Mouse (Mus musculus) B cell, adult 2 months (primary cell): ENCODE results near the gene Ednrb.
A peak's percentile ranks its signal among the peaks of the same experiment; 100 is the strongest.
"Not testable (repeated sequence)": the region's sequence is repeated elsewhere in the genome, so short reads cannot be mapped to it uniquely, and the experiment has no call there.

Experiments
- DNase-seq, 2 experiments: peaks; one replicate each; pipeline ENCODE4 v3.0.0; 2022

Ednrb gene

DNA sequence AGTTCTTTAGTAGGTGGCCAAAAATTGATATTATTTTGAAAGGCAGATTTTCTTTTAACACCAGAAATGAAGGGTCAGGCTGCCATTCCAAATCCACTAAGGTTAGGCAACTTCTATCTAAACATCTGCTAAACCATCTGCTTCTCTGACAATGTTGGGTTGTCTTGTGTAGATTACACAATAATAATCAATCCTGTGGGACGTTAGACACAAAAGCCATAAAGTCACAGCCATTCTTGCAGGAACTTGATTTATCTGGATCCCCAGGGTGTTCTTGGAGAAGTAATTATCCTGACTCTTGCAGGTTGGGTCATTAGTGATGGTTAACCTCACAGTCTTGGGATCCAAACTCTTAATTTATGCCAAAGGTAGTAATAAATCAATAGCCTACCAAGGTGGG, 21.6 kb downstream of the Ednrb start:
- DNase-seq: no peak

DNA sequence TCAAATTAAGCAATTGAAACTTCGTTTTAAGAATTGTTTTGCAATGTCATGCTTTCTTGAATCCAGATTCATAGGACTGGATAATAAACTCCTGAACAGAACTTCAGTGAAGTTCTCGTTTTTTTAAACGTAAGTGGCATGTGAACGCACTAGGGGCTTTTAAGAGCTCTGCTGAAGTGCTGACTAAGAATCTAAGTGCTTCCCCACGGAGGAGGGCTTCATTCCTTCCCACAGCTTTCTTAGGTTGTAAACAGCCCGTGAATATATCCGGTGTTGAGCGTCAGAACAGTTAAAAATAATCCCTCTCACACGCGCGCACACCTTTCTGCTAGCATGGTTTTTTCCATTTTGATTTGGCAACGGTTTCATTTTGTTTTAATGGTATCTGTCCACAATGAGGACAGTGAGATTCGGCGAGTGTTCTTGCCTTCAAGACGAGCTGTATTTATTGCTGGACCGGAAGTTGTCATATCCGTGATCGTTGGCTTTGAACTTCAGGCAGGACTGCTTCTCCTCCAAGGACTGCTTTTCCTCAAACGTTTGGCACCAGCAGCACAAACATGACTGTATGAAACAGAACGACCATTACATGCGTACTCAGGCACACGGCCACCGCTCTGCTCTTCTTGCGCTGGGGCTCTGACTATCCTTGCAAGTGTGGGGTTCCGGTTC, 27.4 kb downstream of the Ednrb start:
- no peak for DNase-seq

DNA sequence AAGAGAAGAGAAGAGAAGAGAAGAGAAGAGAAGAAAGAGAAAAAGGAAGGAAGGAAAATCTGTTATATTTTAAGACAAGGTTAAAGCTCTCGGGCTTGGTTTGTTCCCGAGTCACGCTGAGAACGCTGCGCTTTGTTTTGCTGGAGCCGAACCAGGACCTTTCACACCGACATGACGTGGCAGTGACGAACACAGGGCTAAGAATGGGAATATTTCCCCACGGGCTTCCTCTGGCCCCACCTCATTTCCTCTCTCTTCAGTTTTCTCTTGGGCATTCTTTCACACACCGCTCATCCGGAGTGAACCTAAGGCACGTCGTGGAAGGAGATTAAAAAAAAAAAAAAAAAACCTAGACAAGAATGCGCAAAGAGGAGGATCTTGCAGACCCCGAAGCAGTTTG, 28.7 kb downstream of the Ednrb start:
- DNase-seq: no peak

DNA sequence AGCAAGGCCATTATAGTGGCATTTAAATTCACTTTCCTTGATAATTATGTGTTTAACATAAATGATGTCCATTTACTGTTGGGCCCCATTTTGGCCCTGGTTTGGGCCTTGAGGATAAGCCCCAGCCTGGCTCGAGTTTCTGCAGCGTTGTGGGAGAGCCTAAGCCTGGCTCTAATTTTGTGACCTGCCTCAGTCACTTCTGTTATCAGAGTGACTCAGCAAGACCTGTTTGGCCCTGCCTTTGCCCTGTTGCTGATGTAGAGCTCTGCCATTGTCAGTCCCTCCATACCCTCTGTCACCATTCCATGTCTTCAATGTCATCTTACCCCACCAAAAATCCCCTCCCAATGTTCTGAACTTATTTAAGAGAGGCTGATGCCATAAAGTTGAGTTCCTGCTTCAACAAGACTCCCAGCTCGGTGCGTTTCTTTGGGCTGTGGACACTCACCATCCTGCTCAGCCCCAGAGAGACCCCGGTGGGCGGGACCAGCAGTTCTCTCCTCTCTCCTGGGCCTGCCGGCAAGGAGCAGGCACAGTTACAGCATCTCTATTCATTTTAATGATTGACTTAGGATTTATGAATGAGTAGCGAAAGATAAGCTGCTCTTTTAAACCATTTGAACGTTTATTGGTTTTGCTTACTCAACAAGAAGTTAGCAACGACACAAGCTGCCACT, 30.0 kb downstream of the Ednrb start:
- no peak for DNase-seq

DNA sequence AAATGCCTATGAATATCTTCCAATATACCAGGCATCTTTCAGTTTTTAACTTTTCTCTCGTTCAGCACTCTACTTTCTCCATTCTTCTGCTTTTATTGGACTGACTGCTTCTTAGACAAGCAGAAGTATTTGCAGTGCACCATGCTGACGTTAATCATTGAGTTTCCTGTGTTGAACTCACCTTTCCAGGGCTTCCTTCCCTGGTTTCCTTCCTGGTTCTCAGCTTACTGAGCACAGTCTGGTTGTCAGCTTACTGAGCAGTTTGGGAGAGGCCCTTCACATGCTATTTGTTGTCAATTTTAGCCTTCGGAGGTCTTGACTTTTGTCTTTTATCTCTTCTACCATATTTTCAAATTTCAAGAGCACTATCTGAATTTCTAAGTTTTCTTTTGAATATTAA, 31.0 kb downstream of the Ednrb start:
- DNase-seq: no peak

DNA sequence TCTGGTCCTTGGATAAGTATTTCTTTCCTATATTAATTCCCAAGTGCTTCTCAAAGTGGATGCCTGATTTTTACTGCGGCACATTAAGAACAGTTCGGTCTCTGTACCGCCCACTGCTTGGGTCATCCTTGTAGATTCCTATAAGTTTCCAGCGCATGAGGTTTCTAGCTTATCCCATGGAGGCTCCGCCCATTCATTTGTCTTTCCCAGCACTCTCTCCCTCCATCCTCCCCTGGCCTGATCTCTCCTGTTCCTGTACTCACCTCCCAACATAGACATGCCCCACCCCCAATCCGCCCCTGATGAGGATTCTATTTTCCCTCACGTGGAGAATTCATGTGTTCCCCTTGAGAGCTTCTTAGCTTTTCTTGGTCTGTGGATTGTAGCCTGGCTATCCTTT, 32.9 kb downstream of the Ednrb start:
- DNase-seq: no peak

GRCm38 (mm10) chr14:103803907-103804659, 40.1 kb downstream of the Ednrb start:
- no peak for DNase-seq

DNA sequence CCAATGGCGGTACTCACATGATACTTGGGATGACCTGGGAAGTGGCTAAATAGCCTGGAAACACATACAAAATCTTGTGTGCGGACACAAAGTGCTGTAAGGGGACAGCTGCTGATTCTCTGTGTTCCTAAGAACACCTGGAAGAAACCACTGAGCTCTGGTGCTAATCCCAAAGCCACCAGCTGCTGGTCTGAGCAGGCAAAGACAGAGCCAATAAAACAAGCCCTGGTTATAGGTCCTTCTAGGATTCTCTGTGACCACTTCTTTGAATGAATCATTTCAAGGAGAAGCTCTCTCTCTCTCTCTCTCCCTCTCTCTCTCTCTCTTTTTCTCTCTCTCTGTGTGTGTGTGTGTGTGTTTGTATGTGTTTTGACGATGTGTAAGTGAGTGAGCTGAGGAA, 47.1 kb downstream of the Ednrb start:
- no peak for DNase-seq

DNA sequence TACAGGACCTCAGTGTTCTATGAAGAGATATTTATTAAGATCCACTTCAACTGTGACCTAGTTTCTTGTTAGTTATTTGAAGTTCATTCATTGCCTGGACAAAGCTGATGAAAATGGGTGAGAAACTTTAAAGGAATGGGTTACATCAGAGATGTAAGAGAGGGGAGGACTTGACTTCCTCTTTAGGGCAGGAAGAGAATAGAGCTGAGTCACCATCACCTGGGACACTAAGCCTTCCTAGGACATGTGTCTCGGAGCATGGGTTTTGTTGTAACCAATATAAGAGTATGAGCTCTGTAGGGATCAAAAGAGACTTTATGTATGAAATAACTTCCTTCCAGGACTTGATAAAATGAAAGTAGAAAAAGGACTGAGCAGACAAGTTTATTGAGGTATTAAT, 48.6 kb downstream of the Ednrb start:
- DNase-seq: no peak

DNA sequence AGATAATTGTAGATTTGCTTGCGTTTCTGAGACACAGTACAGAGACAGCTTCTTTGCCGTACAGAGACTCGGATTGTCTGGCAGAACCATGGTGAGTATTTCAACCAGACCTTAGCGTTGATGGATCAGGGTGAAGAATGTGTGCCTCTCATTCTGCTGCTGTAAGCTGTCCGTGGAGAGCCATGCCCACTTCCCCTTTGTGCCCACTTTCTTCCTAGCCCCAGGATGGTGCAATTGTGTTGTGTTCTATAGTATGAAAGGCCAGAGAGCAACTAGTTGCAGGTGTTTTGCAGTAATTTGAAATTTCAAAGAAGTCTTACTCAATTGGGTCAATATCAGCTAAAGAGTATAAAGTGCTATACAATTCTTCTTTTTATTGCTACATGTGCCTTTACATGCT, 50.8 kb downstream of the Ednrb start:
- no peak for DNase-seq

GRCm38 (mm10) chr14:103792726-103793125, 51.5 kb downstream of the Ednrb start:
- DNase-seq: no peak

DNA sequence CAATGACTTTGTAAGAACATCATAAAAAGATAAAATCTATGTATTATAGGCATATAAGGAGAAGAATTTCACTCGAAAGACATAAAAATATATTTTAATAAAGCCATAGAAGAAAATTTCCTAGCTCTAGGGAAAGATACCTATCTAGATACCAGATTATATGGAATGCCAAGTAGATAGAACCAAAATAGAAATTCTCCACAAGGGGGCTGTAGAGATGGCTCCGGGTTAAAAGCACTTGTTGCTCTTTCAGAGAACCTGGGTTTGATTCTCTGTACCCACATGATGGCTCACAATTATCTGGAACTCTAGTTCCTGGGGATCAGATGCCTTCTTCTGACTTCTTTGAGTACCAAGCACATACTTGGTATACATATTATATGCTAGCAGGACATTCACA, 56.7 kb downstream of the Ednrb start:
- no peak for DNase-seq

DNA sequence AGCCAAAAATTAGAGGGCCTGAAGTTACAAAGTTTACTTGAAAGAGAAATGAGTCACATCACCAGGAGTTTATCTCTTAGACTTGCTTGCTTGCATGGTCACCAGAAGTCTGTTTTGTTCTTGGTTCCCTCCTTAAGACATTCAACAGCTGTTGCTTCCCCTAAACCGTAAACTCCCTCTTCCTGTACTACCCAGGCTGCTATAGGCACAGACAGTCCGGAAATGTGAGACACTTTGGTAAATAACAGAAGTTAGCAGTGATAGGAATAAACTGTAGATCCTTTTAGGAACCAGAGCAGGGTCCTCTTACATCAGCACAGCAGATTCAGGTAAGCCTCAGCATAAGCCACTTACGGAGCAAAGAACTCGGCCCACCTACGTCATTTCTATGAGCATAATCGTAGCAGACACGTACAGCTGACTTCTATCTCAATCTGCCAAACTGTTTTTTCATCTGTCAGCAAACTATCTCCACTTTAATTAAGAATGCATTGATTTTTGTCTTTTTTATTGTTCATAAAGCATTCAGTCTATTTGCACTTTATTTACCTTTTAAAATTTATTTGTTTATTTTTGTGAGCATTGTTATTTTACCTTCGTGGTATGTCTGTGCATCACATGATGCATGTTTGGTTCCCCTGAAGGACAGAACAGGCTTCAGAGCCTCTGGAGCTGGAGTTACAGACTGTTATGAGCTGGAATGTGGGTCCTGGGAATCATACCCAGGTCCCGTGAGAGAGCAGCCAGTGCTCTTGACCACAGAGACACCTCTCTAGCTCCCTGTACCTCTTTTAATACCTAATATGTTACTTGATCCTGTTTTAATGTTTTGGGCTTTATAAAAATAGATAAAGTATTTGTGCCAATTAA, 58.9 kb downstream of the Ednrb start:
- peak; percentile 1 for DNase-seq

GRCm38 (mm10) chr14:103780336-103780735, 63.9 kb downstream of the Ednrb start:
- not testable (repeated sequence) for DNase-seq

DNA sequence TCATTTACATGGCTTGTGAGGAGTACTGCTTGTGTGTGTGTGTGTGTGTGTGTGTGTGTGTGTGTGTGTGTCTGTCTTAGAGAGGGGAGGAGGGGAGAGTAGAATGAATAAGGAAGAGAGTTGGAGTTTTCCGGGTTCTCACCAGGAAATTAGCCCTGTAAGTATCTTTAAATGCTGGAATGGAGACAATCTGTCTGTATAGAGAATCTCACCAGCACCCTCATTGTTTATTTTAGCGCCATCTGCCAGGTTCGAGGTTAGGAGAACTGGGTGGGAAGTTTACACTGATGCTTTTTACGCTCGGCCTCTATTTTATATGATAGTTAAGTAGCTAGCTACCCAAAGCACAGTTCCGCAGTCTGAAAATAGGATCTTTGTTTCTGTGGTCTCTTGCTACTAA, 64.9 kb downstream of the Ednrb start:
- no peak for DNase-seq

GRCm38 (mm10) chr14:103778533-103779151, 65.6 kb downstream of the Ednrb start:
- DNase-seq: no peak

DNA sequence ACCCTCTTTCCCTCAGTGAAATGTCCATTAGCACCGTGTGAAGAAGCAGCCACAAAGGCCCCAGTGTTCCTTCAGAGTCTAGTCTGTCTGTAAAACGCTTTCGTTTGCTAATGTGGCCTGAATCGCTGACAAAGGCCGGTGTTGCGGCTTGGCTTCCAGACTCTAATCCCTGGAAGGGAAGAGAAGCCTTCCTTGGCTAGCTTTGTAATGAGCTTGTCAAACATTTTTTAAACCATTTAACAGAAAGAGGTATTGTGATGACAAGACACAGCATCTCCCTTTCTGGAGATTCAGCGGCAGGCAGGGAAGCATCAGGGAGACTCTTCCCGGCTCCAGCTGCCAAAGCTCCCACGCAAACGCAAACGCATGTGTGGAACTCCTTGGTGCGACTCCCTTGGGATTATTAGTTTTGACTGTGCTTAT, 66.2 kb downstream of the Ednrb start:
- no peak for DNase-seq

- DNase-seq: no peak
Observed at GRCm38 (mm10) chr14:103777386-103777785, 66.8 kb downstream of the Ednrb start.

DNA sequence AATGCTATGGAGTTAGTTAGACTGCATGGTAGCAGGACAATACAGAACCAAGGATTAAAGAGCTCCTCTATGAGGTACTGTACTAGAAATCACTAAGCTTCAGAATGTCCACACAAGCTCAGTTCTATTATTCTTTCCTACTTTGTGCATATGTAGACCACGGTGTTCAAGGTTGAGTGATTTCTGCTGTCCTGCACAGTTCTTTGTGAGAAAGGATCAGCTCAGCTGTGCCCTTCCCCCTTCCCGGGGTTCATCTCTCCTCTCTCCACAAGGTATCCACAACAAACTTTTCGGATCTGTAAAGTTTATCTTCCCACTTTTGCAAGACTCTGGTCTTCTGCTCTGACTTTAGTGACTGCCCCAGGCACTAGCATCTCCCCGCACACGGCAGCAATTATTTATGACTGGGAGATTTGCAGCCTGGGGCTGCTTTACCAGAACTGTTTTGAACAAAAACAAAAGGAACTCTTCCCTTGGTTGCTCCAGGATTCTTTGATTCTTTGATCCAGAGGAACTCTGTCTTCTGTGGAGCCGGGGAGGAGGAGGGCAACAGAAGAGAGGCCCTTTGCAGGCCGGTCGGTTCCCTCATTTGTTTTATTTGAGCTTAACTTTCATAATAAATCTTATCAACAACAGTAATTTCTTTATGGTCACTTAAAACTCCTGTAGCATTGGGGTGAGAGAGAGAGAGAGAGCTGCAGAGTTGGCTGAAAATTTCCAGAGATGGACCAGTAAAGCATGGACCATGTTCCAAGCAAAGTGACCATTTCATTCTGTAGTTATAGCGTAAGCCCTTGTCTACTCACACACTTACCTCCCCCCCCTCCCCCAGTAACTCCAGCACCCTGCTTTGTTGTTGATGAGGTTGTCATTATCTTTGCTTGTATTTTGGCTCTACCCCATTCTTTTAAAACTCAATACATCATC, 74.6 kb downstream of the Ednrb start:
- DNase-seq: no peak

- no peak for DNase-seq
Observed at GRCm38 (mm10) chr14:103767488-103767887, 76.7 kb downstream of the Ednrb start.
